Mouse (Mus musculus): ENCODE measurements around the gene Slc1a4.

The Slc1a4 gene

GRCm38 (mm10) chr11:20325073-20325694 is 7.3 kb downstream of the Slc1a4 start:
- no peak for DNase-seq (ENCODE audit: low spot score in 2 of 2)

- DNase-seq (ENCODE audit: low spot score in 2 of 2) = no peak
These were observed 8.5 kb downstream of the Slc1a4 start for GRCm38 (mm10) chr11:20324006-20324405.

- DNase-seq (ENCODE audit: low spot score in 2 of 2) = no peak
These were observed 10.1 kb downstream of the Slc1a4 start for GRCm38 (mm10) chr11:20322366-20322765.

- no peak for DNase-seq (ENCODE audit: low spot score in 2 of 2)
These were observed 11.9 kb downstream of the Slc1a4 start for GRCm38 (mm10) chr11:20320661-20321060.

GRCm38 (mm10) chr11:20318659-20319454 is 13.7 kb downstream of the Slc1a4 start:
- no peak for DNase-seq (ENCODE audit: low spot score in 2 of 2)

- DNase-seq (ENCODE audit: low spot score in 2 of 2) = no peak
These were observed 18.9 kb downstream of the Slc1a4 start for GRCm38 (mm10) chr11:20313576-20313975.

GRCm38 (mm10) chr11:20309044-20309443 is 23.5 kb downstream of the Slc1a4 start:
- DNase-seq (ENCODE audit: low spot score in 2 of 2) = no peak

- DNase-seq (ENCODE audit: low spot score in 2 of 2) = peak; percentile 61 to 67
These were observed 25.1 kb downstream of the Slc1a4 start for GRCm38 (mm10) chr11:20307409-20307808.

- no peak for DNase-seq (ENCODE audit: low spot score in 2 of 2)
These were observed 26.9 kb downstream of the Slc1a4 start for GRCm38 (mm10) chr11:20305641-20306040.

- DNase-seq (ENCODE audit: low spot score in 2 of 2) = peak; percentile 40 to 43
These were observed 28.2 kb downstream of the Slc1a4 start for GRCm38 (mm10) chr11:20304341-20304740.

- no peak for DNase-seq (ENCODE audit: low spot score in 2 of 2)
These were observed 31.2 kb downstream of the Slc1a4 start for GRCm38 (mm10) chr11:20301332-20301731.

- DNase-seq (ENCODE audit: low spot score in 2 of 2) = no peak
These were observed 31.7 kb downstream of the Slc1a4 start for GRCm38 (mm10) chr11:20300850-20301249.

GRCm38 (mm10) chr11:20299900-20300299 is 32.6 kb downstream of the Slc1a4 start:
- peak in 1 of 2 experiments; percentile 23 for DNase-seq (ENCODE audit: low spot score in 2 of 2)

GRCm38 (mm10) chr11:20284463-20284862 is 48.0 kb downstream of the Slc1a4 start:
- DNase-seq (ENCODE audit: low spot score in 2 of 2) = no peak

GRCm38 (mm10) chr11:20282601-20283219 is 49.8 kb downstream of the Slc1a4 start:
- DNase-seq (ENCODE audit: low spot score in 2 of 2) = no peak

- no peak for DNase-seq (ENCODE audit: low spot score in 2 of 2)
These were observed 51.5 kb downstream of the Slc1a4 start for GRCm38 (mm10) chr11:20280982-20281381.

GRCm38 (mm10) chr11:20278702-20279101 is 53.8 kb downstream of the Slc1a4 start:
- DNase-seq (ENCODE audit: low spot score in 2 of 2) = no peak

GRCm38 (mm10) chr11:20277106-20277505 is 55.4 kb downstream of the Slc1a4 start:
- DNase-seq (ENCODE audit: low spot score in 2 of 2) = no peak

GRCm38 (mm10) chr11:20275974-20276373 is 56.5 kb downstream of the Slc1a4 start:
- no peak for DNase-seq (ENCODE audit: low spot score in 2 of 2)

GRCm38 (mm10) chr11:20269885-20270284 is 62.6 kb downstream of the Slc1a4 start:
- DNase-seq (ENCODE audit: low spot score in 2 of 2) = no peak

GRCm38 (mm10) chr11:20262628-20263380 is 69.7 kb downstream of the Slc1a4 start:
- DNase-seq (ENCODE audit: low spot score in 2 of 2) = no peak

- no peak for DNase-seq (ENCODE audit: low spot score in 2 of 2)
These were observed 77.7 kb downstream of the Slc1a4 start for GRCm38 (mm10) chr11:20254791-20255190.

All from frontal cortex, postnatal 36 days (tissue).